Mouse (Mus musculus): ENCODE measurements at regions not wholly inside any gene's neighbourhood (a gene's known extent, or its start where the extent isn't known, plus 50 kb on each side); places are given as distances from the start of the nearest gene placed in this dataset.

DNA sequence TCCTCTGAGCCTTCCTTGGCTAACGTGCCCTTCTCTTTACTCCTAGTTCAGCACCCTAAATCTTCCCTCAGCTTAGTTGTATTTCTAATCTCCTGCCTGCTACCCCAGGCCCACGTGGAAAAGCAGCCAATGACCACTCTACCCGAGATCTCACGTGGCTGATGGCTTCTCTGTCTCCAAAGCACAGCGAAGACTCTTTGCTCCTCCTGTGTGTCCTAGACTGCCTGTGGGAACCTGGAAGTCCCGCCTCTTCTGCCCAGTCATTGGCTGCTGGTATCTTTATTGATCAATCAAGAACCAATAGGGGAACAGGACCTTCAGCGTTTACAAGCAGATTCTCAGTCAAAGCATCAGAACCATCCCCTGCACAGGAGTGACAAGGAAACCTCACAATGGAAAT lies 54.8 kb downstream of the Gm19935 start:
- TF ChIP-seq POLR2A (IDR thresholded peaks at IDR 0.05; ENCODE audit: borderline replicate concordance, extremely low read depth, low read depth, low read length) (no peak), CTCF (IDR thresholded peaks at IDR 0.05; ENCODE audit: insufficient read depth, low read length) (no peak)

All from lung, adult 2 months (tissue).